Mouse (Mus musculus): ENCODE results near the gene Uimc1.
A peak's percentile ranks its signal among the peaks of the same experiment; 100 is the strongest.

Uimc1 gene

DNA sequence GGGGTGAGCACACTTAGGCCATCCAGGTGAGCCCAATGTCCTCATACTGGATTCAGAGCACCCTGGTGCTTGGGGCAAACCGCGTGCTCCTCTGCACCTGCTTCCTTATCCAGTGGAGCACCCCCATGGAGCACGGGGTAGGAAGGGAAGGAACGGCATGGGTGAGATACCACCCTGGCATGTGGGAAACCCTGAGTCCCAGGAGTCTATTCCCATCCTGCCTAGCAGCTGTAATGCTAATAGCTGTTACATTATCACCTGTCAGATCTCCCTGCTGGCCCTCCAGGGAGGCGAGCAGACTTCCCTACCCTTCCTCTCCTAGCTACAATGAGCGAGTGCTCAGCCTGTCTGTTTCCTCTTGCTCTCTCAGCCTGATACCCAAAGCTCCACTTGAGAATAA, 104.9 kb downstream of the Uimc1 start:
- no peak for DNase-seq (ENCODE audit: low spot score)

DNA sequence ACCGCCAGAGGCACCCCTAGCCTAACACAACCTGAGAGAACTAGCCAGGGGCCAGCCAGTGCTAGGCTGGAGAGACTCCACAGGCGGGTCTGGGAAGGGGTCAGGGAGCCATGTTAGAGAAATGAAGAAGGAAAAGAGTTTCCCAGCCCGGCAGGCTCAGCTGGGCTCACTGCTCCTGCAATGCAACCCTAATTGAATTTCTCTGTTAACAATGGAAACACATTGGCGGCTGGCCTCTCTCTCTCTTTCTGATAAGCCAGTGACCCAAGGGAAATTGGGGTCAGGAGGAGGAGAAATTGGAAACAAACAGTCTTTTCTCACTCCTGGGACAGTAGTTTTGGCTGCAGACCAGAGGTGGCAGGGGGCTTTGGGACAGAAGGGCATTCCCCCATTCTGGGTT, 105.5 kb downstream of the Uimc1 start:
- DNase-seq (ENCODE audit: low spot score): peak; percentile 83

DNA sequence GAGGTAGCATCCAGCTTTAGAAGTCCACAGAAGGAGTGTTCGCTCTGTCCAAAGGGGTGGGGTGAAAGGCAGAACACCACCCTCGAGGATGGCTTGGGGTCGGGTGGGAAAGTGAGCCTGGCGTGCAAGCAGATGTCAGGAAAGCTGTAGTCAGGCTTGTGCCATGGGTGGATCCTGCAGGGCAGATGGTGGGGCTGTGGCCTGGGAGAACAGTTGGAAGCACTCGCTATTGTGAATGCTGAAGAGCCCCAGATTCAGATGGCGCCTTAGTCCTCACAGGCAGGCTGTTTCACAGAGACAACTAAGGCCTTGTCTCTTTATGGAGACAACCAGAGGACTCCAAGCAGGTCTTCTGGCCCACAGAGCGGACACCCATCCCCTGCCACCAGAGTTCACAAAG, 107.9 kb downstream of the Uimc1 start:
- DNase-seq (ENCODE audit: low spot score): no peak

DNA sequence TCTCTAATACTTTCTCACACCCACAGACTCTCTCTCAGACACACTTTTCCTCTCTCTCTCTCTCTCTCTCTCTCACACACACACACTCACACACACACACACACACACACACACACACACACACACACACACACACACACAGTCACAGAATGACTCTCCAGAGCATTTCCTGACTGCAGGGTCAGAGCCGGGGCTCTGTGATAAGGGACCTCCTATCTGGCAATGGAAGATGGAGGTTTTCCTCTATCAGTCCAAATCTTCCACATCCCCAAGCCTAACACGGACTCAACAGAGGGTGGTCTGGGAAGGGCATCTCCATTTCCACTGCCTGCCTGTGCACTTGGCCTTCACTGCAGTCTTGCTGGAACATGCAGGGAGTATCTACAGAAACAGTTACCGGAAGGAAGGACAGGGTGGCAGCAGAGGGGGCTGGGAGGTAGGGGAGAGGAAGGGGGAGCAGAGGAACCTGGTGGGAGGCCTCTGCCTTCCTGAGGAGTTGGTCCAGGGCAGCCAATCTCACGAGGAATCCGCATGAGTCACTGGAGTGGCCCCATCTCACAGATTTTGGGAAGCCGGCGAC, 111.8 kb downstream of the Uimc1 start:
- DNase-seq (ENCODE audit: low spot score): no peak

DNA sequence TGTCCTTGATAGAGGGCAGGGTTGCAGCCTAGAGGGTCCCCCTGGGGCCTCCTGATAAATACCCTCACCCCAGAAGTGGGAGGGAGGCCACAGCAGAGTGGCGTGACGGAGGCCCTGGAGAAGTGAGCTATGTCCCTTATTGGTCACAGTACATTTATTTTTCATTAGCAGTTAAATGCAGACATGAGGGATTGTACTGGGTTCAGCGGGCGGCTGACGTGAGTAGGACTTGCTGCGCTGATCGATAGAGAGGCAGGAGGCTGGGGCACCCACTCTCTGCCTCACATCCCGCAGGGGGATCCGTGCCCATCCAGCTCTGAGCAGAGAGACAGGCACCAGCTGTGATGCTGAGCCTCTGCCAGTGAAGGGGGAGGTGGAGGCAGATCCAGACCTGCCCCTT, 112.7 kb downstream of the Uimc1 start:
- DNase-seq (ENCODE audit: low spot score): no peak

DNA sequence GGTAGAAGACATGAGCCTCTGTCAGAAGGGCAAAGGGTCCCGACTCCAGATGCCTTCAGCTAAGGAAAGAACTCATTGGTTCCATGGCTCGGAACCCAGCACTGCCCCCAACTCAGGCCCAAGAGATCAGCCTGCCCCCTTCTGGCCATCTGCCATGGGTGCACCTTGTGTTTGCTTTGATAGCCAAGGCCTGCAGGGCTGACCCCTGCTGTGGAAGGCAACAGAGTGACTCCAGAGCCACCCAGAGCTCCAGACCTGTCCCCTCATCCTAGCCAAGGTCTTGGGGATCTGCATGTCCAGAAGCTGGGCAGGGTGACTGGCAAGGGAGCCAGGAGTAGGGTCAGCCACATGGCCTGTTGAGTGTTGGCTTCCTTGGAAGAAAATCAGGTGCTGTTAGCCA, 116.5 kb downstream of the Uimc1 start:
- peak; percentile 61 for DNase-seq (ENCODE audit: low spot score)

DNA sequence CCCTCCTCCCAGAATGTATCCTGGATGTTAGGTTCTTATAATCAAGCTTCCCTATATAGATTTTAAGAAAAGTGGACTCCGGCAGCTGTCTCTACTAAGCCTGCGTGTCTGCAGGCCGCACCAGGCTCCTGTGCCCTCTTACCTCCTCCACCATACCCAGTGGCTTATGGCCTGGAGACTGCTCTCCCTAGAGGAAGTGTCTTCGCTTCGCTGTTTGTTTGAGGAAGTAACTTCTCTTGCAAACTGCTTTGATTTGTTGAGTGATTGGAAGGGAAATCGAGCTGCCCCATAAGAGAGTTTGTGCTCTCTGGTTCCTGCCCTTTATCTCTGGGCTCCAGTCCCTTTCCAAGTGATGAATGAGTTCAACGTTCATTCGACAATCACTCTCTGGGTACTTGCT, 117.1 kb downstream of the Uimc1 start:
- DNase-seq (ENCODE audit: low spot score): no peak

DNA sequence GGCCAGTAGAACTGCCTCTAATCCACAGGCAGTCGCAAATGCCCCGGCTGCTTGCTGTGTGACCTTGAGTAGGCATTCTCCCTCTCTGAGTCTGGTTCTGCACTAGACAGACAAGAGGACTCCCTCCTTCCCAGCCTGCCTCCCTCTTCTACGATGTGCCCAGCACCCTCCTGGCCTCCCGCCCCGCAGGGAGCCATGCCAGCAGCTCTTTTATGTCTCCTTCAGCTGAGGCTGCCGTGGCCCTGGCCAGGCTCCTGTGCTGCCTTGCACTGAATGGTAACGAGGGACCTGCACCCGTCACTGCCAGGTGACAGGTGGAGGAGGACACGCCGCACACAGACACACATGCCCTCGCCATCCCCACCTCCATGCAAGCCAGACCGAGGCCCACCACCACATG, 119.1 kb downstream of the Uimc1 start:
- DNase-seq (ENCODE audit: low spot score): no peak

DNA sequence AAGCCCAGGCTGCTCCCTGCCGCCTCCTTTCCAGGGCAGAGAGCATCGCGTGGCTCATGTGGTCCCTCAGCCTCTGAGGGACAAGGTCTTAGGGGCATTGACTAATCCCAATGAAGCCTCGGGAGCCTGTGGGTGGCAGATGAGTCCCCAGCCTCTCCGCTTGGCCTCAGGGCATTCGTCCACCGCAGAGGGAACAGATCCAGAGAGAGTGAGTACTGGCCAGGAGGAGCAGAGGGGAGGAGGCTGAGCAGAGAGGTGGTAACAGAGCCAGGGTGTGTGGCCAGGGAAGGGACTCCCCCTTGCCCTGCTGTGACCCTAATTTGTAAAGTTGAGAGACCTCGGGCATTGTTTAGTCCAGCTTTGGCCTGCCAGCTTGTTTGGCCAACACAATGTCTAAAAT, 121.3 kb downstream of the Uimc1 start:
- DNase-seq (ENCODE audit: low spot score): no peak

Measured in embryo, embryonic 10 days (tissue).